Mouse (Mus musculus) gastrocnemius, postnatal 4 days (tissue): ENCODE measurements around the gene Ube2j1. TPM values are rescaled to one million over a fixed set of nuclear protein-coding genes. Genes with fewer than 3 reads are reported as not detected.
A peak's percentile ranks its signal among the peaks of the same experiment; 100 is the strongest.

Experiments
- DNase-seq, 2 experiments: peaks; one replicate each; pipeline ENCODE4 v3.0.0; 2021 to 2022; ENCODE audit warnings: low spot score in 2 of 2, mixed read lengths in 2 of 2
- total RNA-seq, 2 experiments: library from RNA; stranded (reverse); gene quantifications; 2 replicates each; pipeline ENCODE4 v1.2.3; 2021

The Ube2j1 gene
- total RNA-seq, 2 experiments from 2014 or later = 59.7 to 65.8 TPM

DNA sequence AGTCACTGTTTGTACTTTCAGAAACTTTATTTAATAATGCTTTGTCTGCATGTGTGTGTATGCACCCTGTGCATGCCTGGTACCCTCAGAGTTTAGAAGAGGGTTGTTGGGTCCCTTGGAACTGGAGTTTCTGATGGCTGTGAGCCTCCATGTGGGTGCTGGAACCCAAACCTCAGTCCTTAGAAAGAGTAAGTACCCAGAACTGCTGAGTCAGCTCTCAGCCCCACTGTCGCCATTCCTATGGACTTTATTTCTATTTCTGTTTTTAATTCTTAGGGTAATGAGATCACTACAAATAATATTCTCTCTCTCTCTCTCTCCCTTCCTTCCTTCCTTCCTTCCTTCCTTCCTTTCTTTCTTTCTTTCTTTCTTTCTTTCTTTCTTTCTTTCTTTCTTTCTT is 21.1 kb upstream of the Ube2j1 start:
- no peak for DNase-seq

DNA sequence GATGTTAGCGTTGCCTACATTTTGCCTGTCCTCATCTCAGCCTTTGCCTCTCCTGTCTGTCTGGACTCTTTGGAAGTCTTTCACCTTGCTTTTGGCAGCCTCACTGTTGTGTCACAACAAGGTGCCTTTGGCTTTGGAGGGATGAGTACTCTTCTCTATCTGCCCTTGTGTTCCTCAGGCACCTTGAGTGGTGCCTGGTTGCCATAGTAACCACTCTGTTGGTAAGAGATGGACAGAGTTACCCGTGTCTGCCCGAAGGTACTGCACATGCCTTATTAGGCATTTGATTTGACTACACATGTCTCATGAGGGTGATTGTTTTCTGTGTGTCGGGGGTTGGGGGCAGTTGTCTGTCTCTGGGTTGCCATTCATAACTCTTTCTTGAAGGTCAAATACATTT is 18.7 kb upstream of the Ube2j1 start:
- no peak for DNase-seq

DNA sequence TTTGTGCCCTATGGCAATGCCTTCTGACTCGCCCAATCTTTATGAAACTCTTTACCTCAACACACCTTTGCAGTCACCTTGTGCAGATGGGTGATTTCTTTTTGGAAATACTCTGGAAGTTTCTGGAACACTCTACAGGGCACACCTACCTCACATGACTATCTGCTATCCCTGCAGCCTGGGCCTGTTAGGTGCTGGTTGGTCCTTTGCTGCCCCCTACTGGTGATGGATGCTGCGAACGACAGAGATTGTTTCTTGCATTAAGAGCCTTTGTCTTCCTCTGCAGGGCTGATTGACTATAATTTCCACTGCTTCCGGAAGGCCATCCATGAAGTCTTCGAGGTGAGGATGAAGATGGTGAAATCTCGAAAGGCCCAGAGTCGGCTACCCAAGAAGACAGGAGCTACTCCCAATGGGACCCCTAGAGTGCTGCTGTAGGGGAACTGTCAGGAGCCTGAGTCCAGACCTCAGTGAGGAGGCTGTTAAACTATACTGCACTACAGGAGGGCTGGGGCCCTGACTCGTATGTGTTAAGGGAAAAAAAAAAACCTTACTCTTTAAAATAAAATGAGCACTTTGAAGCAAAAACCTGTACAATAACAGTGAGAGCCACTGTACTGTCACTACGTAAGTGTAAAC is 12.7 kb upstream of the Ube2j1 start:
- DNase-seq = peak; percentile 76 to 83

DNA sequence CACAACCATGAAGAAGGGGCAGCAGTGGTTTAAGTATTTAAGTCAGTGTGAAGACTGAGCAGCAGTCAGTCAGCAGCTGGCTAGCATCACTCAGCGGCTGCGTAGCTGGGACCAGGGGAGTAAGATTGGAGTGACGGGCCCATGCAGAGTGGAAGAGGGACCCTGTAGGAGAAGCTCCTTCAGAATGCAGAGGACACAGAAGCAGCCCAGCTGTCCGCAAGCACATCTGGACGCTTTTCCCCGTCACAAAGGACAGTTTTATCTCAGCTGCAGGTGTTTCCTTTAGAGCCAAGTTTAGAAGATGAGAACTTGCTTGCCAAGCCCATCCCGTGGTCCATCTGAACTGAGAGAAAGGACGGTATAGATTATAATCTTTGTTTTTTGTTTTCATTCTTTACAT is 6.8 kb upstream of the Ube2j1 start:
- DNase-seq = no peak

DNA sequence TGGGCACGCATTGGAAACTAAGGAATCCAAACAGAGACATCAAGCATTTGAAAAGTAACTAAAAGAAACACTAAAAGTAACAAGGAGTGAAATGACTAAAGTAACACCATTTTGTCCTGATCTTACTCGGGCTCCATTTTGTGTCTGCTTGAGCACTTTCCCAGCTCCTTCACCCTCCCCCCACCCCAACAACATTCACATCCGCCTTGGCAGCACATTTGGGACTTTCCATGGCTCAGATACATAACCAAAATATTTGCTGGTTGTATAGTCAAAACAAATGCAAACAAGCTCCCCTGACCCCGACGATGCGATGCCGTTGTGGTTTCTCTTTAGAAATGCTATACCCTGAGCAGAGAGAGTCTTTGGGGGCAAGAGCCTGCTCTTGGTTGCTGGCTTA is 2.1 kb upstream of the Ube2j1 start:
- DNase-seq = no peak

DNA sequence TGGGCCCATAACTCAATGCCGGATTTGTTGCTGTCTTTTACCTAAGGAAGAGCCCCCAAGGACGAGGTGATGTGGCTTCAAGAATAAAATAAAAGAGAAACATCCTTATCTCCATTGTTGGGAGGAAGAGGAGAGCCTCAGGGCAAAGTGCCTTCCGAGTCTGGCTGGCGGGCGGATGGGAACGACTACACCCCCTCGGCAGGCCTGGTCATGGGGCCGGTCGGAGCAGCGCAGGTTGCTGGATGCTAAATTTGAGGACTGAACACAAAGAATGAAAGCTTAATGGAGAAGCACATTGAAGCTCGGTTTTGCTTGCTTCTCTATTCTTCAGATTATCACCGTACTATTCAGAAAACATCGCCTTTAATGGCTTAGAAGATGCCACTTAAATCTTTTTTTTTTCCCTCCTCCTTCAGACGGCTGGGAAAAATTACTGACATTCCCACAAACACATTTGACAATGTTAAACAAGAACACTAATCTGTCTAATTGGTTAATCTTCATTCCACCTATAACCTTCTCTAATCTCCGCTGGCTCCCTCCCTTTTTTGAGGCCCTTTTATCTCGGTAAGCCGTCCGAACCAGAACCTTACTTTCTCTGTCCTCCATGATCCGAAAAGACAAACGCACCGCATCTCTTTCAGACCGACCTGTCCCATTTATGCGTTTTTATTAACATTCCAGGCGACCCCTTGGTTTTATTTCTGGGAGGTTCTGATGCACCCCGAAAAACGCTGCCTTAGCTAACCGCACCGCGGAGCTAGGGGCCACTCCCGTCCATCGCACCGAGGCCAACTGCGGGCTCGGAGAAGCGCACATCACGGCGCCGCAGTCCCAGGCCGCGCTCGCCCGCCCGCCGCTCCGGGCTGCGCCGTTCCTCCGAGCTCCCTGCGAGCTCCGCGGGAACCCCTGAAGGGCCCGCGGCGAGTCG is 687 bp upstream of the Ube2j1 start:
- DNase-seq = peak in 1 of 2 experiments; percentile 33

DNA sequence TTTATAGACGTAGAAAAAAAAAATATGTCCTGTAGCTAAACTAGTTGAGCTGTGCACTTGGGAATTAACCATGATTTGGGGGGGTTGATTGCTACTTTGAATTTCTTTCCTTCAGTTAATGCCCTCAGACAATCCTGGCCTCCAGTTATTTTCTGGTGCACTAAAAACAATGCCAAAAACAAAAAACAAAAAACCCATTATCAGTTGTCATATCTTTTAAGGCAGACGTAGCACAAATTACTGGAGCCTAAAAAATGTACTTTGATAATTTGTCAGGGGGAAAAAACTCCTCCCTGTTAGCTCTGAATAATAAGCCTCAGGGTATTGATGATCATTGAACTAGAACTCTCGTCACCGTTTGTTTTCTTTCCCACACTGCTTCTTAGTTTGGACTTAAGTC is 829 bp downstream of the Ube2j1 start:
- no peak for DNase-seq

DNA sequence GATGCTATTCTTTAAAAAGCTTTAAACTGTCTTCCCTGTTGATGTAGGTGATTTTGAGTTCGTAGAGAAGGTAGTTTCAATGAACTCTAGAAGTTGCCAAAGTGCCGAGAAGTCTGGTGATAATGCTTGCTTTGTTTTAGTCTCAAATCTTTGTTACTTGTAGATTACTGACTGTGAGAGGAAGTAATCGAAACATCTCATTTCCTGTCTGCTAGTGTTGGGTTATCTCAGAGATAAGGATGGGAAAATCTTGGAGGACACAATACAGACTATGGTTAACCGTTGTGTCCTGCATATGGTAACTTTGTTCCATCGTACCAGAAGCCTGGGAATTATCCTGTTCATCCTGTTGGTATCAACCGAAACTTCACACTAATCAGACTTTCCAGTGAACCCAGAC is 2.3 kb downstream of the Ube2j1 start:
- DNase-seq = no peak

DNA sequence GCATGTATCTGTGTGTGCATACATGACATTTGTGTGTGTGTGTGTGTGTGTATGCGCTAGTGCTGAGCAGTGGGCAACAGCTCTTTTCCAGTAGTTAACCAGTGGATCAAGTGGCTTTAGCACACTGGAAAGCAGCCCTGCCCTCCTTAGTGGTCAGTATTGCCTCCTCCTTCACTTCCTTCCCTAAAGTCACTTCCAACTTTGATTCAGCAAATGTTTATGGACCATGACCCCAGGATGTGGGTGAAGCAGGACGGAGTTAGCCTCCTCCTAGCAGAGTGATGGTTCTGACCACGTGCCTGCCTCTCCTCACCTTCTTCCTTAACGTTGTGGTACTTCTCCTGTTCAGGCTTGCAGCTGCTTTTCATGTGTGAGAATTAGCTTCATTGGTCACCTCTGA is 8.6 kb downstream of the Ube2j1 start:
- no peak for DNase-seq

DNA sequence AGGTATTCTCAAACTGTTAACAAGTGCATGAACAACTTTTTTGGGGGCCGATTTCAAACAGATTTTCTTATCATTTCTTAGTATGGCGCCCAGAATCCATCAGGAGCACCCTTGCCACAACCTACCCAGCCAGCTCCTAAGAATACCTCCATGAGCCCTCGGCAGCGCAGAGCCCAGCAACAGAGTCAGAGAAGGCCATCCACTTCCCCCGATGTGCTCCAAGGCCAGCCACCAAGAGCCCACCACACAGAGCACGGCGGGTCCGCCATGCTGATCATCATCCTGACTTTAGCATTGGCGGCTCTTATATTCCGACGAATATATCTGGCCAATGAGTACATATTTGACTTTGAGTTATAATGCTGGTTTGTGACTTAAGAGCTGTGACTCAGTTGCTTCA is 18.4 kb downstream of the Ube2j1 start:
- no peak for DNase-seq

DNA sequence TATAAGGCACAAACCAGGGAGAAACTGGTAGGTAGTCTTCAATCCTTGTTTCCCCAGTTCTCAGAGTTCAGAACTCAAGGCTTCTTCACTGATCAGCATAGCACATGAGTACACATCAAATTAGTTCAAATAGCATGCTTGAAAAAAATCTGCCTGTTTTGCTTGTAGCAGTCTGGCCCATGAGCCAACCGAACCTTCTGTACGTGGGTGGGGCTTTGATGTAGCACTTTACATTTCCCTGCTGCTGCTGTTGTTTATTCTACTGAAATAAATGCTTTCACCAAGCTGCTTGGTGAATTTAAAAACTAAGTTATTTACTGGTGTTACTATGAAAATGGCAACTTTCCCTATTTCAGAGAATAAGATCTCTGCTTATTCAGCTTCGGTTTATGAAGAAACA is 20.8 kb downstream of the Ube2j1 start:
- no peak for DNase-seq

DNA sequence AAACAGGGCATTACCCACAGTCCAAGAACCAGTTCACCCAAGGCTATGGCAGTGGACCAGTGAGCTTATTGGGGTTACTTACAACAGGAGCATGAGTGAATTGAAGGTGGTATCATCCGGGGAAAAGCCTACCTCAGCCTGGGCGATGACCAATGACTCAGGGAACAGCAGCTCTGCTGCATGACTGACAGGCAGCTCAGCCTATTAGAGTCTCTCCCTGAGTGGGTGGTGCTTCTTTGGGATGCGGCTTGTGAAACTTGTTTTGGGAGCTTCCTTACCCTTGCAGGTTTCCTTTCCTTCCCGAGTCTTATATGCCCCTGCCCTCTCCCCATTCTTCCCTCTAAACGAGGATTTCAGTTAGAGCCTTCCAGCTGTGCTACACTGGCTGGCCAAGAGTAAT is 21.4 kb downstream of the Ube2j1 start:
- DNase-seq = no peak

DNA sequence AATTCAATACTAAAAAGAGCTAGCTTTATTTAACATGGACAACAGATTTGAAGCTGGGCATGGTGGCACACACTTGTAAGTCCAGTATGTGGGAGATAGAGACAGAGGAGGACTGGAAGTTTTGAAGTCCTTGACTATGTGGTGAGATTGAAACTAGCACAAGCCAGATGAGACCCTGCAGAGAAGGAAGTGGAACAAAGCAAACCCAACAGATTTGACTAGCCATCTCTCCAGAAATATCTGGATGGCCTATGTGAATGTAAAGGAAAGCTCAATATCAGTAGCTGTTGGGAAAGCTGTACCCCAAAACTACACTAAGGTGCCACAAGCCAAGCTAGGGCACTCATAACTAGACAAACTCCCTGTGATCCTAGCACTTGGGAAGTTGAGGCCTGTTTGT is 23.2 kb downstream of the Ube2j1 start:
- no peak for DNase-seq

DNA sequence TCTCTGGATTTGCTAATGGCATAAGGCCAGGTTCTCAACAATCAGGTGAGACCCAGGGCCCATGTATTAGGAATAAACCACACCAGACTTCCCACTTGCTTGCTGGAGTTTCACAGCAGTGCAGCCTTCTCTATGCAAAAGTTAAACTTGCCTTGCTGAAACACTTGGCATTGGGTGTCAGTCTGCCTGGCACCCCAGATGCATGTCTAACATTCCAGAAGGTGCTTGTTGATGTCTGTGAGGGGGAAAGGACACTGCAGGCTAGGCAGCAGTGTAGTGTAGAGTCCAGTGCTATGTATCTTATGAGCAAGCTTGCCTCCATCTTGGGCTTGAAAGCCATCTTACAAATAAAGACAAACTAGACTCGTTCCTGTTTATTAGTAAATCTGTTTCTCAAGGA is 25.1 kb downstream of the Ube2j1 start:
- no peak for DNase-seq

DNA sequence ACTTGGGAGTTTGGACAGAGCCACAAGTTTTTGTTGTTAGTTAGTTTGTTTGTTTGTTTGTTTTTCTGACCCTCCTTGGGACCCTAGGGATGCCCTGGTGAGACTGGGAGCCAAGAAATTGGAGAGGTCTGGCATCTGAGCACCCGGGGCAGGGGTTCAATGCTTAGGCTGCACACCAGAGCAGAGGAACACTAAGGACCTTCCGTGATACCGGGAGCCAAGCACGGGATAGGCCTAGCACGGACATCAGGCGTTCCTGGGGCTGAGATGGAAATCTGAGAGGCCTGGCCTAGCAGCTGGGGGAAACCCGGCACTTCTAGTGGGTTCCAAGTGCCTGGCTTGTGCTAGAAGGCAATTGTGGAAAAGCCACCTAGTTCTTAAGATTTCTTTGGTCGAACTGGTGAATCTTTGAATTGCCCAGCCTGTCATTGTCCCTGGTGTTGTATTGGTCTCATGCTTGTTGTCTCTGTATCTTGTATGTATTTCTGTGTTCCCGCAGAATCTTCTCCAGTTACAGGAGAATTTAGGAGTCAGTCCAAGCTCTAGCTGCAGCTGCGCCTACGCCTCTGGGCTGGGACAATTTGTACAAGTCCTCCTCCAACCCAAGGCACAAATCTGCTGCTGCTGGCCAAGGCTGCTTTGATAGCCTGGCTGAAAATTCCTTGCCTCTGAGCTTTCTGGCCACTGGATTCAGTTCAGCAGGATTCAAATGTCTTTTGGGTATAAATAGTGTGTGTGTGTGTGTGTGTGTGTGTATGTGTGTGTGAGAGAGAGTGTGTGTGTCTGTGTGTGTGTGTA is 26.9 kb downstream of the Ube2j1 start:
- peak; percentile 52 to 68 for DNase-seq

DNA sequence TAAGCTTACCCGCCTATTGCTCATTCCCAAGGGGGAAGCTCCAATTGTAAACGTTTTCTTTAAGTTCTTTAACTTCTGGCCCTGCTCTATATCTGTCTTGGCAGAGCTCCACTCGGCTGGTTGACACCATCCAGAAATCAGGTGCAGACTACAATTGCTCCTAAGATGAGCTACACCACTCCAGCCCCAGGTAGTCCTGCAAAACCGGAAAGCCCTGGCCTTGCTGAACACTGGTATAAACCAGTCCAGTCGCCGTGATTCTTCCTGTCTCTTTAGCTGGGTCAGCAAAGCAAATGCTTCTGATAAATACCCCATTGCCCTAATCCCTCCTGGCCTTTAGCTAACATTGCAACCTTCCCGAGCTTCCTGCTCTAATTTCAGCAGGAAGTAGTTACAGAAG is 29.9 kb downstream of the Ube2j1 start:
- no peak for DNase-seq

DNA sequence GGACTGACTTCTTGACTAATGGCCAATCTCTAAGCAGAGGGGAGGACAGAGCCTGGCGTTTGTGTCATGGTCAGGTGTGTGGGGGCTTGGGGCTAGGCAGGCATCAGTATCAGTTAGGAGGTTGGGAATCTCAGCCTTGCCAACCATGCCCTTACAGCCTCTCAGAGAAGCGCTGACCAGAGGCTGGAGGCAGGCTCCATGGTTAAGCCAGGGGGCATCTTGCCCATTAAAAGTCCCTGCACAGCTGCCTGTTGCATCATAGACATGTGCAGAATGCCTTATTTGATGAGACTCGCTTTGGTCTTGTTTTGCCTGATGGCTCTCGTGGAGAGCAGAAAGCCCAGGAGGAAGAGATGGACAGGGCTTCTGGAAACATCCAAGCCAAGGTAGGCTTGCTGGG is 31.8 kb downstream of the Ube2j1 start, which contains the start of gene Gabrr2:
Gene Gabrr2 (plus strand): TSS at position 19 of the 400 bp plus-strand sequence.
- peak in 1 of 2 experiments; percentile 29 for DNase-seq

DNA sequence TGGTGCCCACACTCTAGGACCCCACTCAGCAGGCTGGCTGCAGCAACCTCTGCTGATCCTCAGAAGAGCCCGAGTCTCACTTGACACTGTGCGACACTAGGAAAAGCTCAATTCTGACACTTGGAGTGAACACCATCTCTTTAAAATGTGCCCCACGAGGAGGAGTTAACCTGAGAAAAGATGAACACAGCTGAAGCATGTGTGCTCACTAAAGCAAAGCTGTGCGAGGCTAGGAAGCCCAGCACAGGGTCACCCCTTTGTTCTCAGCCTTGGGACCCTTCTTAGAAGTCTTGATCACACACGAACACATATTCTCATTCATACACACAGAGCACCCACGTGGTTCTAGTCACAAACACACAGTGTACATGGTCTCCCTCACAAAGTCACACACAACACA is 33.8 kb downstream of the Ube2j1 start:
- DNase-seq = no peak

DNA sequence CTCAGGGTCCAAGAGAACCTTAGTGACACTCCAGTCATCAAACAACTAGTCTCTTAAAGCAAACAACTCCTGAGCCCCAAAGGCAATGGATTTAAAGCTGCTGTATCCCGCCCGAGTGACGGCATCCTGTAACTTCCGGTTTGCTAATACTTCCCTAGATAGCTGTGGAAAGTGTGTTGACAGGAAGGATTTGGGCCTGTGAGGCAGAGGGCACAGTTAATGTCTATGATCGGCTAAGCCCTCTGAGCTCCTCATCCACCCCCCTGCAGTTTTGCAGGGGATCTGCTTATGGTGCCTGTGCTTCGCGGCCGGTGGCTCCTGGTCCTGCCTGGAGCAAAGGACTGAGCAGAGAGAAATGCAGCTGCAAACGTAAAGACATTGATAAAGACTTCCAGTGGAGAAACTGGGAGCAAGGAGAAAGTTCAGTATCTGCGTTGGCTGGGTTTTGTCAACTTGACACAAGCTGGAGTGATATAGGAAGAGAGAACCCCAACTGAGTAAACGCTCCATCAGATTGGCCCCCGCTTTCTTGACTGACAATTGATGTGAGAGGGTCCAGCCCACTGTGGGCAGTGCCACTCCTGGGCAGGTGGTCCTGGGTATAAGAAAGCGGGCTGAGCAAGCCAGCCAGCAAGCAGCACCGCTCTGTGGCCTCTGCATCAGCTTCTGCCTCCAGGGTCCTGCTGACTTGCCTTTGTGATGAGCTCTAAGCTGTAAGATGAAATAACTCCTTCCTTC is 35.2 kb downstream of the Ube2j1 start:
- no peak for DNase-seq

DNA sequence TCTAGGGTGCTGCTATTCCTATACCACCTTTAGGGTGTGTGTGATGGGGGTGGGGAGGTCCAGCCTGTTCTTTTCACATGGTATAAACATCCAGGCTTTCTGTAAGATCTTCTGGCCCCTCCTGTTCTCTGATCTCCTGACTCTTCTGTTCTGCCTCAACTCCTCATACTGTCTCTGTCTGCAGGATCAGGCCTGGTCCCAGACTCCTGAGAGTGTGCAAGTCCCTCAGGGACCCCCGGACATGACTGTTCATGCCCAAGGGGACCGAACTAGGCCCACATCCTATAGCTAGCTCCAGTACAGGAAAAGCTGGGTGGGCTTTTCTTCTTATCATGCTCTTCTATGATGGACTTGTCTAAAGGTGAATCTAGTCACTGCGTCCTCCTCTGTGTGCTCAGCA is 36.1 kb downstream of the Ube2j1 start:
- no peak for DNase-seq

DNA sequence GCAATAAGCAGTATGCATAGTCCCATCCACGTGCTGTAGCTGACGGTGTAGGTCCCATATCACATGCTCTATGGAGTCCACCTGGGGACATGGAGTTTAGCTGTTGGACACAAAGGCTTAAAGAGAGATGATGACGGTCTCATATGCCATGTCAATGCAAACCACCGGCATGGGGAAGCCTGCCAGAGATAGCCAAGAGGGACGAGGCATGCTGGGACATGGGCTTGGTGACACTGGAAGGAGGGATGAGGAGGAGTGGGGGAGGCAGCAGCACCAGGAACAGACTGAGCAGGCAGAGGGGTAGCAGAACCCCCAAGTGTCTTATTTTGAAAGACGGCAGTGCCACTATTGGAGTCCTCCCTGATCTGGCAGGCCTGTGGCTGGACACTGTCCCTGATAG is 36.6 kb downstream of the Ube2j1 start:
- no peak for DNase-seq
